Mouse (Mus musculus) ES-E14 (cell line): Measurements from ENCODE around the gene Pcdh8. TPM values are rescaled to one million over a fixed set of nuclear protein-coding genes. Genes with fewer than 3 reads are reported as not detected.
A peak's percentile ranks its signal among the peaks of the same experiment; 100 is the strongest.

Source experiments
- DNase-seq: peaks from one replicate; pipeline ENCODE4 v3.0.0-alpha.2; 2013; ENCODE audit warnings: low read depth, low spot score
- H3K27ac ChIP-seq: 2 replicates; pipeline ENCODE4 v1.5.1; 2012; ENCODE audit warnings: low read depth, mild to moderate bottlenecking, low read length, moderate library complexity, mixed read lengths; ENCODE audit not compliant: poor library complexity, insufficient read depth, severe bottlenecking
- H3K36me3 ChIP-seq: 2 replicates; pipeline ENCODE4 v1.6.1; 2012; ENCODE audit warnings: mild to moderate bottlenecking, low read length, moderate library complexity, mixed read lengths; ENCODE audit not compliant: control insufficient read depth, poor library complexity, insufficient read depth, severe bottlenecking
- H3K4me1 ChIP-seq, 2 experiments: fragments of 150-350 bp in 1 of 2; sonication (generic) in 1 of 2; 2 replicates each; pipeline ENCODE4 v1.6.1; 2012; ENCODE audit warnings: low read length in 2 of 2, mild to moderate bottlenecking in 1 of 2, mixed read lengths in 1 of 2; ENCODE audit not compliant: control insufficient read depth in 2 of 2, insufficient read depth in 2 of 2, poor library complexity in 1 of 2
- H3K4me3 ChIP-seq, 2 experiments: fragments of 150-350 bp in 1 of 2; sonication (generic) in 1 of 2; 2 replicates each; pipeline ENCODE4 v1.5.1; 2012; ENCODE audit warnings: low read length in 2 of 2, low read depth in 1 of 2, mild to moderate bottlenecking in 1 of 2, mixed read lengths in 1 of 2; ENCODE audit not compliant: insufficient read depth in 1 of 2, poor library complexity in 1 of 2, severe bottlenecking in 1 of 2
- H3K9ac ChIP-seq: 2 replicates; pipeline ENCODE4 v1.6.1; 2012; ENCODE audit warnings: low read depth, mild to moderate bottlenecking, low read length, mixed read lengths; ENCODE audit not compliant: poor library complexity, insufficient read depth, severe bottlenecking
- H3K9me3 ChIP-seq: fragments of 150-350 bp; sonication (generic); 2 replicates; pipeline ENCODE4 v1.6.1; 2012; ENCODE audit warnings: low read depth, mild to moderate bottlenecking, low read length; ENCODE audit not compliant: control insufficient read depth, insufficient read depth
- CHD2 ChIP-seq: IDR thresholded peaks from 2 replicates; pipeline ENCODE4 v1.6.1; 2014; ENCODE audit warnings: mild to moderate bottlenecking, low read depth, low read length, inconsistent platforms
- HCFC1 ChIP-seq: IDR thresholded peaks from 2 replicates; pipeline ENCODE4 v1.6.1; 2012; ENCODE audit warnings: low read length, inconsistent platforms, borderline replicate concordance; ENCODE audit not compliant: insufficient read depth
- MAFK ChIP-seq: IDR thresholded peaks from 2 replicates; pipeline ENCODE4 v1.6.1; 2014; ENCODE audit warnings: mild to moderate bottlenecking, low read depth, low read length, inconsistent platforms; ENCODE audit not compliant: insufficient read depth
- ZC3H11A ChIP-seq: IDR thresholded peaks from 2 replicates; pipeline ENCODE4 v1.6.1; 2012; ENCODE audit warnings: low read depth, mild to moderate bottlenecking, inconsistent platforms, low read length, borderline replicate concordance
- ZNF384 ChIP-seq: IDR thresholded peaks from 2 replicates; pipeline ENCODE4 v1.6.1; 2012; ENCODE audit warnings: low read depth, low read length, inconsistent platforms
- in situ Hi-C, 2 experiments: fragments of 600-800 bp; cut with MboI; formaldehyde crosslinking; loops; one replicate each; pipeline ENCODE4 v1.15.1; 2025; ENCODE audit warnings: low sequenced_read_pairs in 2 of 2, inconsistent platforms in 1 of 2; ENCODE audit not compliant: unreplicated experiment in 2 of 2
- total RNA-seq: library from RNA; depleted of rRNA; stranded (reverse); fragments of 300-350 nt; gene quantifications from 2 replicates; pipeline ENCODE4 v1.2.3, GENCODE M21; 2012

Pcdh8 gene
- total RNA-seq, 1 experiment: 0.94 TPM

- no peaks in the 10 kb centered on the region for H3K9me3 ChIP-seq
- TF ChIP-seq ZNF384: no peak
- no peak for TF ChIP-seq CHD2
- TF ChIP-seq ZC3H11A: no peak
- no peak for TF ChIP-seq HCFC1
- TF ChIP-seq MAFK: no peak
- DNase-seq: no peak
- H3K9ac ChIP-seq: no peak overlapping the region
- H3K27ac ChIP-seq: no peak overlapping the region
- no peak overlapping the region for H3K4me3 ChIP-seq
- no peaks in the 10 kb centered on the region; a peak in 1 of 4 replicates for H3K4me1 ChIP-seq
- in situ Hi-C loops: loop anchor here in 1 of 2 experiments (25.0 kb wide), 1 partner anchor 432 kb away; no protein-coding TSS in a partner anchor
- no peaks in the 10 kb centered on the region for H3K36me3 ChIP-seq
Observed at GRCm38 (mm10) chr14:79779841-79780240, 8.7 kb upstream of the Pcdh8 start.

- H3K27ac ChIP-seq: no peak overlapping the region
- peaks cover 0 to 2% of the 10 kb centered on the region in 2 experiments; a peak in 2 of 4 replicates for H3K4me1 ChIP-seq
- H3K4me3 ChIP-seq: peak overlapping the region; percentile 49 to 58
- H3K9me3 ChIP-seq: no peaks in the 10 kb centered on the region
- H3K36me3 ChIP-seq: no peaks in the 10 kb centered on the region
- DNase-seq: no peak
- TF ChIP-seq HCFC1: no peak
- TF ChIP-seq MAFK: no peak
- TF ChIP-seq CHD2: no peak
- no peak for TF ChIP-seq ZNF384
- no peak for TF ChIP-seq ZC3H11A
- in situ Hi-C loops: no loop called here
- no peak overlapping the region for H3K9ac ChIP-seq
Observed at GRCm38 (mm10) chr14:79773425-79774391, 2.6 kb upstream of the Pcdh8 start.

GRCm38 (mm10) chr14:79771802-79772511 lies 845 bp upstream of the Pcdh8 start:
- no peak for TF ChIP-seq ZNF384
- no peak for TF ChIP-seq ZC3H11A
- no peak for TF ChIP-seq CHD2
- no peak for TF ChIP-seq MAFK
- Histone ChIP-seq H3K36me3 (no peaks in the 10 kb centered on the region), H3K4me1 (peaks cover 0 to 4% of the 10 kb centered on the region in 2 experiments; a peak in 2 of 4 replicates), H3K9ac (no peak overlapping the region), H3K9me3 (no peaks in the 10 kb centered on the region), H3K27ac (no peak overlapping the region), H3K4me3 (0 out of 4 replicates have a peak overlapping the region, but pooled peaks of 1 of the 2 experiments have one; percentile 50)
- DNase-seq: no peak
- in situ Hi-C loops: no loop called here

- TF ChIP-seq MAFK (no peak), ZC3H11A (no peak), CHD2 (no peak), ZNF384 (no peak), HCFC1 (no peak)
- Histone ChIP-seq H3K9me3 (no peaks in the 10 kb centered on the region), H3K9ac (no peak overlapping the region), H3K27ac (no peak overlapping the region), H3K4me3 (peak overlapping the region; percentile 42 to 56; a peak in 3 of 4 replicates), H3K4me1 (peaks cover 0 to 4% of the 10 kb centered on the region in 2 experiments; a peak in 2 of 4 replicates), H3K36me3 (no peaks in the 10 kb centered on the region)
- in situ Hi-C loops: no loop called here
- DNase-seq: no peak
Observed at GRCm38 (mm10) chr14:79770306-79771093, 612 bp downstream of the Pcdh8 start.
